Mouse (Mus musculus): ENCODE measurements around the gene Nop53.

Nop53 gene

GRCm38 (mm10) chr7:15945721-15946536 is at the start of gene Nop53:
TSS of gene Nop53 (minus strand) at chr7:15946074.
- DNase-seq (ENCODE audit: low spot score), result peak; percentile 96

GRCm38 (mm10) chr7:15993789-15994188 is 47.9 kb upstream of the Nop53 start:
- DNase-seq (ENCODE audit: low spot score), result no peak

GRCm38 (mm10) chr7:15993152-15993551 is 47.3 kb upstream of the Nop53 start:
- DNase-seq (ENCODE audit: low spot score), result no peak

- no peak for DNase-seq (ENCODE audit: low spot score)
These were observed 45.9 kb upstream of the Nop53 start for GRCm38 (mm10) chr7:15991764-15992163.

GRCm38 (mm10) chr7:15987661-15988356 is 41.9 kb upstream of the Nop53 start:
- DNase-seq (ENCODE audit: low spot score), result no peak

- peak; percentile 73 for DNase-seq (ENCODE audit: low spot score)
These were observed 37.0 kb upstream of the Nop53 start for GRCm38 (mm10) chr7:15982729-15983407.

- peak; percentile 45 for DNase-seq (ENCODE audit: low spot score)
These were observed 35.7 kb upstream of the Nop53 start for GRCm38 (mm10) chr7:15981538-15981937.

- DNase-seq (ENCODE audit: low spot score), result peak; percentile 75
These were observed 34.4 kb upstream of the Nop53 start for GRCm38 (mm10) chr7:15980246-15980645.

- DNase-seq (ENCODE audit: low spot score), result peak; percentile 52
These were observed 30.0 kb upstream of the Nop53 start for GRCm38 (mm10) chr7:15975904-15976303.

- DNase-seq (ENCODE audit: low spot score), result no peak
These were observed 29.6 kb upstream of the Nop53 start for GRCm38 (mm10) chr7:15975451-15975850.

GRCm38 (mm10) chr7:15974712-15975111 is 28.8 kb upstream of the Nop53 start:
- DNase-seq (ENCODE audit: low spot score), result peak; percentile 58

GRCm38 (mm10) chr7:15972247-15972646 is 26.4 kb upstream of the Nop53 start:
- no peak for DNase-seq (ENCODE audit: low spot score)

- no peak for DNase-seq (ENCODE audit: low spot score)
These were observed 23.8 kb upstream of the Nop53 start for GRCm38 (mm10) chr7:15969674-15970073.

- DNase-seq (ENCODE audit: low spot score), result no peak
These were observed 22.4 kb upstream of the Nop53 start for GRCm38 (mm10) chr7:15968322-15968721.

- peak; percentile 78 for DNase-seq (ENCODE audit: low spot score)
These were observed 21.4 kb upstream of the Nop53 start, which contains the start of gene Ehd2 for GRCm38 (mm10) chr7:15967312-15967711. TSS of gene Ehd2 (minus strand) at chr7:15967567.

GRCm38 (mm10) chr7:15966489-15966888 is 20.6 kb upstream of the Nop53 start:
- peak; percentile 34 for DNase-seq (ENCODE audit: low spot score)

GRCm38 (mm10) chr7:15963798-15964652 is 18.2 kb upstream of the Nop53 start:
- DNase-seq (ENCODE audit: low spot score), result no peak

- DNase-seq (ENCODE audit: low spot score), result peak; percentile 95
These were observed 16.7 kb upstream of the Nop53 start for GRCm38 (mm10) chr7:15962311-15963288.

- no peak for DNase-seq (ENCODE audit: low spot score)
These were observed 15.9 kb upstream of the Nop53 start for GRCm38 (mm10) chr7:15961798-15962197.

GRCm38 (mm10) chr7:15961239-15961638 is 15.4 kb upstream of the Nop53 start:
- peak; percentile 71 for DNase-seq (ENCODE audit: low spot score)
